Mouse (Mus musculus) kidney, adult 2 months (tissue): ENCODE measurements around the gene Rsrc2.

Source experiments
- CTCF ChIP-seq: fragments of 200-500 bp; conservative IDR thresholded peaks from 2 replicates; pipeline ENCODE4 v1.5.1; 2011; ENCODE audit warnings: low read depth, mild to moderate bottlenecking, control low read depth, low read length, moderate library complexity, mixed read lengths; ENCODE audit not compliant: insufficient read depth, insufficient read length
- POLR2A ChIP-seq: fragments of 200-500 bp; IDR thresholded peaks from one replicate; pipeline ENCODE4 v1.6.1; 2011; ENCODE audit warnings: low read depth, low read length, control low read depth

GRCm38 (mm10) chr5:123682372-123682771 lies 66.8 kb downstream of the Rsrc2 start:
- TF ChIP-seq CTCF (no peak), POLR2A (no peak)
